Mouse (Mus musculus) CH12.LX (cell line): ENCODE data around the gene Ticrr. TPM values are rescaled to one million over a fixed set of nuclear protein-coding genes. Genes with fewer than 3 reads are reported as not detected.

ENCODE experiments used
- DNase-seq: peaks from one replicate; pipeline ENCODE4 v3.0.0-alpha.2; 2013; ENCODE audit errors: extremely low read depth
- H3K27ac ChIP-seq: 2 replicates; pipeline ENCODE4 v1.5.1; 2012; ENCODE audit warnings: low read depth, mild to moderate bottlenecking, control low read depth, moderate library complexity; ENCODE audit not compliant: insufficient read depth
- H3K27me3 ChIP-seq: replicated peaks from 2 replicates; pipeline ENCODE3; 2012; ENCODE audit warnings: inconsistent platforms
- H3K36me3 ChIP-seq, 2 experiments: replicated peaks in 1 of 2; 2 replicates each; pipeline versions ENCODE3 to v1.6.1; 2012; ENCODE audit warnings: inconsistent platforms in 1 of 2, low read length in 1 of 2, mild to moderate bottlenecking in 1 of 2, mixed read lengths in 1 of 2, moderate library complexity in 1 of 2; ENCODE audit not compliant: control insufficient read depth in 1 of 2, insufficient read depth in 1 of 2
- H3K4me1 ChIP-seq, 2 experiments: 2 replicates each; pipeline ENCODE4 v1.6.1; 2012; ENCODE audit warnings: inconsistent platforms in 1 of 2, moderate library complexity in 1 of 2; ENCODE audit not compliant: insufficient read depth in 2 of 2, control insufficient read depth in 1 of 2
- H3K4me2 ChIP-seq: 2 replicates; pipeline ENCODE4 v1.6.1; 2012; ENCODE audit warnings: low read depth, mild to moderate bottlenecking, control low read depth; ENCODE audit not compliant: poor library complexity, insufficient read depth, severe bottlenecking
- H3K4me3 ChIP-seq, 3 experiments: fragments of 150-350 bp in 1 of 3; sonication (generic) in 1 of 3; replicated peaks in 1 of 3; 2 replicates each; pipeline versions ENCODE3 to v1.5.1; 2011 to 2012; ENCODE audit warnings: low read depth in 2 of 3, low read length in 2 of 3, mild to moderate bottlenecking in 2 of 3, moderate library complexity in 2 of 3, control low read depth in 1 of 3, improper control_type of control experiment in 1 of 3, inconsistent platforms in 1 of 3, mixed read lengths in 1 of 3; ENCODE audit not compliant: poor library complexity in 1 of 3
- H3K79me2 ChIP-seq: replicated peaks from 2 replicates; pipeline ENCODE4 v1.6.1; 2012; ENCODE audit warnings: mild to moderate bottlenecking, moderate library complexity; ENCODE audit not compliant: control insufficient read depth, poor library complexity, insufficient read depth, severe bottlenecking; ENCODE audit errors: extremely low read depth
- H3K9ac ChIP-seq: 2 replicates; pipeline ENCODE4 v1.6.1; 2012; ENCODE audit warnings: low read depth, mild to moderate bottlenecking, control low read depth, moderate library complexity; ENCODE audit not compliant: insufficient read depth
- H3K9me3 ChIP-seq: replicated peaks from 2 replicates; pipeline ENCODE3; 2012; ENCODE audit warnings: low read length, inconsistent platforms, mixed read lengths
- BHLHE40 ChIP-seq: IDR thresholded peaks from 2 replicates; pipeline ENCODE4 v1.6.1; 2011; ENCODE audit warnings: mild to moderate bottlenecking, low read depth, low read length, improper control_type of control experiment
- CHD1 ChIP-seq: IDR thresholded peaks from 2 replicates; pipeline ENCODE4 v1.6.1; 2012; ENCODE audit warnings: low read depth, low read length, improper control_type of control experiment, inconsistent platforms
- CHD2 ChIP-seq: IDR thresholded peaks from 2 replicates; pipeline ENCODE4 v1.6.1; 2011; ENCODE audit warnings: low read length, improper control_type of control experiment
- CTCF ChIP-seq, 2 experiments: IDR thresholded peaks in 1 of 2; conservative IDR thresholded peaks in 1 of 2; 2 replicates each; pipeline ENCODE4 v1.5.1; 2011 to 2012; ENCODE audit warnings: low read depth in 2 of 2, low read length in 2 of 2, improper control_type of control experiment in 1 of 2, inconsistent platforms in 1 of 2, mild to moderate bottlenecking in 1 of 2, moderate library complexity in 1 of 2
- E2F4 ChIP-seq: IDR thresholded peaks from 2 replicates; pipeline ENCODE4 v1.6.1; 2011; ENCODE audit warnings: low read depth, low read length, improper control_type of control experiment; ENCODE audit not compliant: insufficient replicate concordance
- EP300 ChIP-seq: IDR thresholded peaks from 2 replicates; pipeline ENCODE4 v1.6.1; 2011; ENCODE audit warnings: low read length, improper control_type of control experiment
- HCFC1 ChIP-seq: IDR thresholded peaks from 2 replicates; pipeline ENCODE4 v1.6.1; 2012; ENCODE audit warnings: low read depth, mild to moderate bottlenecking, inconsistent platforms, low read length, improper control_type of control experiment
- JUND ChIP-seq: conservative IDR thresholded peaks from 2 replicates; pipeline ENCODE4 v1.6.1; 2011; ENCODE audit warnings: low read depth, low read length, improper control_type of control experiment
- MAFK ChIP-seq: IDR thresholded peaks from 2 replicates; pipeline ENCODE4 v1.6.1; 2011; ENCODE audit warnings: low read length, improper control_type of control experiment; ENCODE audit not compliant: insufficient replicate concordance
- MAZ ChIP-seq: IDR thresholded peaks from 2 replicates; pipeline ENCODE4 v1.6.1; 2012; ENCODE audit warnings: low read depth, mild to moderate bottlenecking, inconsistent platforms, low read length, improper control_type of control experiment, moderate library complexity
- MEF2A ChIP-seq: IDR thresholded peaks from 2 replicates; pipeline ENCODE4 v1.6.1; 2014; ENCODE audit warnings: low read depth, mild to moderate bottlenecking, inconsistent platforms, low read length, improper control_type of control experiment, borderline replicate concordance
- MXI1 ChIP-seq: IDR thresholded peaks from 2 replicates; pipeline ENCODE4 v1.6.1; 2011; ENCODE audit warnings: mild to moderate bottlenecking, low read depth, low read length, improper control_type of control experiment
- NELFE ChIP-seq: IDR thresholded peaks from 2 replicates; pipeline ENCODE4 v1.6.1; 2011; ENCODE audit warnings: low read depth, low read length, improper control_type of control experiment
- NRF1 ChIP-seq: IDR thresholded peaks from 2 replicates; pipeline ENCODE4 v1.6.1; 2014; ENCODE audit warnings: low read depth, mild to moderate bottlenecking, inconsistent platforms, low read length, improper control_type of control experiment, moderate library complexity
- POLR2A ChIP-seq: IDR thresholded peaks from 2 replicates; pipeline ENCODE4 v1.6.1; 2011; ENCODE audit warnings: low read depth, mild to moderate bottlenecking, improper control_type of control experiment, low read length
- RAD21 ChIP-seq: IDR thresholded peaks from 2 replicates; pipeline ENCODE4 v1.6.1; 2011; ENCODE audit warnings: low read depth, mild to moderate bottlenecking, low read length, improper control_type of control experiment, moderate library complexity
- RCOR1 ChIP-seq: conservative IDR thresholded peaks from 2 replicates; pipeline ENCODE4 v1.6.1; 2012; ENCODE audit warnings: low read depth, mild to moderate bottlenecking, inconsistent platforms, low read length, improper control_type of control experiment
- TBP ChIP-seq: conservative IDR thresholded peaks from 2 replicates; pipeline ENCODE4 v1.6.1; 2011; ENCODE audit warnings: low read depth, low read length, improper control_type of control experiment
- UBTF ChIP-seq: IDR thresholded peaks from 2 replicates; pipeline ENCODE4 v1.6.1; 2012; ENCODE audit warnings: low read depth, mild to moderate bottlenecking, inconsistent platforms, low read length, improper control_type of control experiment, moderate library complexity
- USF1 ChIP-seq: IDR thresholded peaks from 2 replicates; pipeline ENCODE4 v1.6.1; 2014; ENCODE audit warnings: low read depth, mild to moderate bottlenecking, inconsistent platforms, low read length, improper control_type of control experiment
- USF2 ChIP-seq: conservative IDR thresholded peaks from 2 replicates; pipeline ENCODE4 v1.6.1; 2011; ENCODE audit warnings: low read depth, low read length, improper control_type of control experiment
- ZC3H11A ChIP-seq: IDR thresholded peaks from 2 replicates; pipeline ENCODE4 v1.6.1; 2012; ENCODE audit warnings: low read depth, mild to moderate bottlenecking, inconsistent platforms, low read length, improper control_type of control experiment
- dilution Hi-C: fragments of 300-500 bp; cut with MboI; formaldehyde crosslinking; loops from 2 replicates; pipeline ENCODE4 v1.14.3; 2020; ENCODE audit warnings: low sequenced_read_pairs; ENCODE audit not compliant: extremely low pct_unique_long_range_greater_than_20kb, extremely low pct_ligation_motif_present
- in situ Hi-C: fragments of 300-500 bp; cut with MboI; formaldehyde crosslinking; loops from 3 replicates; pipeline ENCODE4 v1.14.3; 2019; ENCODE audit warnings: low sequenced_read_pairs, low pct_ligation_motif_present, low pct_unique_long_range_greater_than_20kb, mixed read lengths
- polyA plus RNA-seq: library from polyadenylated mRNA; unstranded; fragments of >175 nt; gene quantifications from 2 replicates; pipeline ENCODE4 v1.2.1, GENCODE M21; 2012; ENCODE audit warnings: low read depth; ENCODE audit not compliant: insufficient read length
- total RNA-seq, 2 experiments: library from RNA; depleted of rRNA; stranded (reverse); fragments of 300-350 nt in 1 of 2; fragments of >200 nt in 1 of 2; gene quantifications; 2 replicates each; pipeline ENCODE4 v1.2.3; 2012 to 2014

Ticrr gene
- total and polyA plus RNA-seq, 3 experiments, result 8.3 to 19.2 (median 10.2) TPM

DNA sequence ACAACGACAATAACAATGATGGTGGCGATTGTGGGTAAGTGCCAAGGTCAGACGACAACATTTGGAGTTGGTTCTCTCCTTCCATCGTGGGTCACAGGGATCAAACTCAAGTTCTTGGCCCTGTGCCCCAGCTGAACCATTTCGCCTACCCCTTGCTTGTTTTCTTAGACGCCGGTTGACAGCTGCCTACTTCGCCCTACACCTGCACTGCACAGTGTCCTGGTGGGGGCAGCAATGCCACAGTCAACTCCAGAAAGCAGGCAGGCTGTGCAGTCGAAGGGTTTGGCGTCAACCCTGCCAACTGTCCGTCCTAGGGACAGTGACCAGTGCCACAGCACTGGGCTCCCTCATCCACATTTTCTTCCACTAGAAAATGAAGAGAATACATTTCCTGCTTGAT, 46.7 kb upstream of the Ticrr start:
- H3K4me1 ChIP-seq, result peaks cover 0 to 2% of the 10 kb centered on the region in 2 experiments; a peak in 1 of 4 replicates
- H3K4me2 ChIP-seq, result no peak overlapping the region
- H3K27me3 ChIP-seq, result peaks cover 90% of the 10 kb centered on the region

DNA sequence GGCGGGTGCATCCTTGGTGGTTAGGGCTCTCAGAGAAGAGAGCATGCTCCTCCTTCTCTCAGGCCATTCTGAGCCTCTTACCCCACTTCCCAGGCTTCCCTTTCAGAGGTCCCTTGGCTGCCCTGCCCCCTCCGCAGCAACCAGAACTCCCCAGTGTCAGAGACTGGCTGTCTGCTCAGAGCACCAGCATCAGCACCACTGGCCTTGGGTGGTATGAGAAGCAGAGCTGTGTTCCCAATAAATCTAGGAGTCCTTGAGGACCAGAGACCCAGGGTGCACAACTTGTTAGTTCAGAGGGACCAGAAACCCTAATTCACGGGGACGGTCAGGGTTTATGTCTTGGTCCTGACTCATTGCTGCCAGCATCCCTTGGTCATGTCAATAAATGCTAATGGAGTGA, 45.0 kb upstream of the Ticrr start:
- DNase-seq, result no peak
- H3K4me1 ChIP-seq, result peaks cover 0 to 2% of the 10 kb centered on the region in 2 experiments; a peak in 1 of 4 replicates
- dilution Hi-C loops, result no loop called here
- no peak overlapping the region for H3K9ac ChIP-seq
- peaks cover 84% of the 10 kb centered on the region for H3K27me3 ChIP-seq
- H3K79me2 ChIP-seq, result no peaks in the 10 kb centered on the region
- H3K4me3 ChIP-seq, result no peak overlapping the region
- H3K4me2 ChIP-seq, result no peak overlapping the region
- no peaks in the 10 kb centered on the region for H3K9me3 ChIP-seq
- in situ Hi-C loops, result no loop called here
- no peaks in the 10 kb centered on the region for H3K36me3 ChIP-seq
- no peak overlapping the region for H3K27ac ChIP-seq
- TF ChIP-seq CHD1 (no peak), HCFC1 (no peak), TBP (no peak)

More for the DNA sequence above, 46.7 kb upstream of the Ticrr start:
- Histone ChIP-seq H3K9me3 (no peaks in the 10 kb centered on the region), H3K4me3 (no peak overlapping the region), H3K9ac (no peak overlapping the region), H3K36me3 (no peaks in the 10 kb centered on the region), H3K27ac (no peak overlapping the region), H3K79me2 (no peaks in the 10 kb centered on the region)
- dilution Hi-C loops, result no loop called here
- in situ Hi-C loops, result loop anchor here (5.0 kb wide), 1 partner anchor 39 kb away; no protein-coding TSS in a partner anchor
- DNase-seq, result no peak
- TF ChIP-seq CTCF (conservative IDR thresholded peaks at IDR 0.05 in 1 of 2, IDR thresholded peaks at IDR 0.05 in 1 of 2; ENCODE audit: low read depth in 2 of 2, low read length in 2 of 2), result peak in 1 of 2 experiments; percentile 45; a peak in 2 of 4 replicates
- no peak for TF ChIP-seq UBTF
- TF ChIP-seq RAD21, result peak; percentile 20

DNA sequence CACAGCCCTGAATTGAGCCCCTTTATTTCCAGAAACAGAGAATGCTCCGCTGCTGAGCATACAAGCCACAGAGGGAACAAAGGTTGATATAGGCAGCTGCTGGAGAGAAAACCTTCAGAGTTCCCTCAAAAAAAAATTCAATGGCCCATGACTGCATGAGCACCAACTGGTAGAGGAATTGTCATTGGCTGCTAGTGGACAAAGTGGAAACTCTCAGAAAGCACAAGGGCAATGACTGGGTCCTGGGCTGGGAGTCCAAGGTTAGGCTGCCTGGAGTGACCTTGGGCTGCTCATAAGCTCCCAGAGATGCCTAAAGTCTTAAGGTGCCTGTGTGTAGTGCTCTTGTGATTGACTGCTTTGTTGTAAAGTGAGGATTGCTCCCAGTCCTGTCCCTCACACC, 44.1 kb upstream of the Ticrr start:
- in situ Hi-C loops (no loop called here), dilution Hi-C loops (no loop called here)

More for the DNA sequence above, 44.1 kb upstream of the Ticrr start:
- Histone ChIP-seq H3K79me2 (no peaks in the 10 kb centered on the region), H3K4me2 (no peak overlapping the region), H3K4me1 (peaks cover 0 to 2% of the 10 kb centered on the region in 2 experiments; a peak in 1 of 4 replicates), H3K27ac (no peak overlapping the region), H3K9me3 (no peaks in the 10 kb centered on the region), H3K9ac (no peak overlapping the region), H3K4me3 (no peak overlapping the region), H3K27me3 (peaks cover 75% of the 10 kb centered on the region), H3K36me3 (no peaks in the 10 kb centered on the region)
- no peak for TF ChIP-seq NRF1
- no peak for TF ChIP-seq JUND
- TF ChIP-seq BHLHE40, result no peak
- no peak for TF ChIP-seq HCFC1
- TF ChIP-seq E2F4, result no peak
- no peak for TF ChIP-seq MAFK
- no peak for TF ChIP-seq USF2
- TF ChIP-seq ZC3H11A, result no peak
- no peak for TF ChIP-seq USF1
- TF ChIP-seq POLR2A, result no peak
- no peak for TF ChIP-seq MAZ
- no peak for TF ChIP-seq CHD2
- no peak for TF ChIP-seq RCOR1
- TF ChIP-seq EP300, result no peak
- no peak for TF ChIP-seq MXI1
- TF ChIP-seq NELFE, result no peak
- TF ChIP-seq CTCF (conservative IDR thresholded peaks at IDR 0.05 in 1 of 2, IDR thresholded peaks at IDR 0.05 in 1 of 2; ENCODE audit: low read depth in 2 of 2, low read length in 2 of 2), result no peak
- no peak for TF ChIP-seq MEF2A
- DNase-seq, result no peak
